Mouse (Mus musculus): ENCODE data around the gene Gm8180. TPM values are rescaled to one million over a fixed set of nuclear protein-coding genes. Genes with fewer than 3 reads are reported as not detected.
"Not testable (repeated sequence)": the region's sequence is repeated elsewhere in the genome, so short reads cannot be mapped to it uniquely, and the experiment has no call there.

Gm8180 gene
- polyA plus RNA-seq, 1 experiment from 2014 or later: not detected

DNA sequence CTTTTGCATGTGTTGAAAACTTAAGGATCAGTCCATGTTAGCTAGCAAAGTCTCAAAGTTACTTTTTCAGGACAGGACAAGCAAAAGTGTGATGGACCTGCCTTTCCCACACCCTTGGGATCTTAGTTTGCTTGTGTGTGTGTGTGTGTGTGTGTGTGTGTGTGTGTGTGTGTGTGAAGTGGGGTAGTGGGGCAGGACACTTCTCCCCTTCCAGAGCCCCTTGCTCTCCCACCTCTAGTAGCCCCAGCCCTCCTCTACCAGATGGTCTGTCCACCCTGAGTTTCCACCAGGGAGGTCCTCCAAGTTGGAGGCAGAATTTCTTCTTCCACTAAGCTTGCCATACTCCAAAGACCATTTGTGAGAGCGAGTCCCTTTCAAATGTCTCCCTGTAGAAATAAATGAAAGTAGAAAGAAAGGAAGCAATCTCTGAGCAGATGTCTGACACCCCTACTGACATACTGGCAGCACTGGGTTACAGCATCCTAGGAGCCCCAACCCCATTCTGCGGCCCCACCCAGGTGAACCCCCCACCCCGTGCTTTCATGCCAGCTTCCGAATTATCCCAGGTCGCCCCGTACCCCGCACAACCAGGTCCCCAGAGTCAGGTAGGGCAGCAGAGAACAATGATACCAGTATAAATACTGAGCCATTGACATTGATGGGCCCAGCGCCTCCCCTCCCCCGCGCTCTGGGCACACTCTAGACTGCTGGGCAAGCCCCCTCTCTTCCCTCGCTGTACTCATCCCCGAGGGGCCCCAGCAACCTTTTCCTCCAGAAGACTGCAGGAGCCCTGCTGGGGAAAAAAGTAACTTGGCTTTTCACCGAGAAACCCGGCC lies 11.7 kb upstream of the Gm8180 start:
- no peak overlapping the region for H3K9ac ChIP-seq (replicated peaks; ENCODE audit: low read depth)
- no peak for TF ChIP-seq EP300 (IDR thresholded peaks at IDR 0.05)
- TF ChIP-seq CTCF (IDR thresholded peaks at IDR 0.05): no peak
- no peaks in the 10 kb centered on the region for H3K27me3 ChIP-seq (replicated peaks; ENCODE audit: insufficient read depth, low read length)
- WGBS: 19% methylated on average over 14 of the region's 14 CpGs
- DNase-seq (ENCODE audit: low spot score): no peak
- no peak for ATAC-seq
- H3K27ac ChIP-seq (ENCODE audit: low read length): no peak overlapping the region
- no peak overlapping the region for H3K4me2 ChIP-seq (replicated peaks; ENCODE audit: low read depth, low read length)
- H3K4me1 ChIP-seq (ENCODE audit: insufficient read depth, low read depth, low read length): no peaks in the 10 kb centered on the region
- no peaks in the 10 kb centered on the region for H3K9me3 ChIP-seq (ENCODE audit: low read length)
- H3K36me3 ChIP-seq (ENCODE audit: insufficient read depth, low read length): no peaks in the 10 kb centered on the region
- no peak overlapping the region for H3K4me3 ChIP-seq (ENCODE audit: low read depth, low read length)

DNA sequence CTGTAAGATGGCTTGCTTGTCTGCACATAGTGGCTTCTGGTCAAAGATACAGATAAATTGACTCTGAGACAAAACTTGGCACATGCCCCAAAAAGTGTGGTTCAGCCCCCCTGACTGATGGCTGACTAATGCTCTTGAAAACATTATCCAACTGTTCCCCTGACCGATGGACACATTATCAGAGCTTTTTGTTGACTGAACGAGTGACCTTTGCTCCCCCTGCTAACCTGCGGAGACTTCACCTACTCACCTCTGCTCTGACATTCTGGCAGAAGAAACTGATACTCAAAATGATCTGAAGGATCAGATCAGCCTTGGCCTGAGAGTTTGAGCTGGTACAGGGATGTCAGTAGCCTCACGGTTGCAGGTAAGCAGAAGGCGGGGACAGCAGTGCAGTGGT lies 9.3 kb upstream of the Gm8180 start:
- not testable (repeated sequence) for DNase-seq (ENCODE audit: low spot score); H3K4me3 ChIP-seq (ENCODE audit: low read depth, low read length); H3K9me3 ChIP-seq (ENCODE audit: low read length); H3K27ac ChIP-seq (ENCODE audit: low read length); H3K9ac ChIP-seq (replicated peaks; ENCODE audit: low read depth); H3K27me3 ChIP-seq (replicated peaks; ENCODE audit: insufficient read depth, low read length); H3K4me1 ChIP-seq (ENCODE audit: insufficient read depth, low read depth, low read length); H3K4me2 ChIP-seq (replicated peaks; ENCODE audit: low read depth, low read length); ATAC-seq; H3K36me3 ChIP-seq (ENCODE audit: insufficient read depth, low read length)
- 26% methylated on average over 5 of the region's 5 CpGs for WGBS

DNA sequence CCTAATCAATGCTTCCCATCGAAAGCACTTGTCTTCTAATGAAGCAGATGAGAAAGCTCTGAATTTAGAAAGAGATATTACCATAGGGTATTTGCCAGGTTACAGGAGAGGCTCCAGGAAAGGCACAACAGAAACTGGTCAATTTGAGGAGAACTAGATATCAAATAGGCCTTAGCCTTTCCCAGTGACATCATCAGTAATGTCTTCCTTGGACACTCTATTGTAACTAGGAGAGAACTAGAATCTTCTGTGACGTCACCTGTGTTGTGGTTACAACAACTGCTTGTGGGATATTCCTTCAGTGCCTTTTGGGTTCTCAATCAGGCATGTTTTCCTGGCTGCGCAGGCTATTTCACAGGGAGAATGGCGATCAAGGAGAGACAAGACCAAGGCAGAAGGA lies 37.0 kb downstream of the Gm8180 start, which contains the start of gene Gm6526:
Gene Gm6526 (plus strand): TSS at position 301 of the 400 bp plus-strand sequence.
- H3K9ac ChIP-seq (replicated peaks; ENCODE audit: low read depth); H3K4me1 ChIP-seq (ENCODE audit: insufficient read depth, low read depth, low read length); ATAC-seq; H3K27me3 ChIP-seq (replicated peaks; ENCODE audit: insufficient read depth, low read length); H3K4me2 ChIP-seq (replicated peaks; ENCODE audit: low read depth, low read length); H3K27ac ChIP-seq (ENCODE audit: low read length); H3K36me3 ChIP-seq (ENCODE audit: insufficient read depth, low read length); H3K9me3 ChIP-seq (ENCODE audit: low read length); DNase-seq (ENCODE audit: low spot score); H3K4me3 ChIP-seq (ENCODE audit: low read depth, low read length): not testable (repeated sequence)
- WGBS: 68% methylated on average over 4 of the region's 4 CpGs

Other genes with a start within 250 kb of the Gm8180 start
- gene Gm5799, start 241.2 kb downstream of the Gm8180 start, polyA plus RNA-seq (2015; fragmentation: Nextera tagmentation; extraction: Ambion mirVana): not detected in 2 replicates
- gene Gm17654, start 205.6 kb downstream of the Gm8180 start, polyA plus RNA-seq (2015; fragmentation: Nextera tagmentation; extraction: Ambion mirVana): not detected in 2 replicates
- gene Gm10375, start 176.7 kb downstream of the Gm8180 start, polyA plus RNA-seq (2015; fragmentation: Nextera tagmentation; extraction: Ambion mirVana): not detected in 2 replicates
- not detected in 2 replicates for gene Gm8165, start 107.5 kb downstream of the Gm8180 start, polyA plus RNA-seq (2015; fragmentation: Nextera tagmentation; extraction: Ambion mirVana)
- 0.54 and 0.56 TPM in 2 replicates for gene Gm7324, start 86.9 kb downstream of the Gm8180 start, polyA plus RNA-seq (2015; fragmentation: Nextera tagmentation; extraction: Ambion mirVana)
- gene Gm16506, start 57.3 kb downstream of the Gm8180 start, polyA plus RNA-seq (2015; fragmentation: Nextera tagmentation; extraction: Ambion mirVana): not detected in 2 replicates
- gene Gm6526, start 36.9 kb downstream of the Gm8180 start, polyA plus RNA-seq (2015; fragmentation: Nextera tagmentation; extraction: Ambion mirVana): not detected in 2 replicates
- gene Ear1, start 90.8 kb upstream of the Gm8180 start, polyA plus RNA-seq (2015; fragmentation: Nextera tagmentation; extraction: Ambion mirVana): 12.5 and 14.2 TPM in 2 replicates
- gene Ear10, start 138.8 kb upstream of the Gm8180 start, polyA plus RNA-seq (2015; fragmentation: Nextera tagmentation; extraction: Ambion mirVana): not detected in 2 replicates
- gene Gm8113, start 140.6 kb upstream of the Gm8180 start, polyA plus RNA-seq (2015; fragmentation: Nextera tagmentation; extraction: Ambion mirVana): 7.7 and 11.5 TPM in 2 replicates
- not detected in 2 replicates for gene Ang5, start 172.3 kb upstream of the Gm8180 start, polyA plus RNA-seq (2015; fragmentation: Nextera tagmentation; extraction: Ambion mirVana)
- gene Ang6, start 217.5 kb upstream of the Gm8180 start, polyA plus RNA-seq (2015; fragmentation: Nextera tagmentation; extraction: Ambion mirVana): not detected in 2 replicates